18 mouse cellular contexts compared by ENCODE assay signal in the genomic region with DNA sequence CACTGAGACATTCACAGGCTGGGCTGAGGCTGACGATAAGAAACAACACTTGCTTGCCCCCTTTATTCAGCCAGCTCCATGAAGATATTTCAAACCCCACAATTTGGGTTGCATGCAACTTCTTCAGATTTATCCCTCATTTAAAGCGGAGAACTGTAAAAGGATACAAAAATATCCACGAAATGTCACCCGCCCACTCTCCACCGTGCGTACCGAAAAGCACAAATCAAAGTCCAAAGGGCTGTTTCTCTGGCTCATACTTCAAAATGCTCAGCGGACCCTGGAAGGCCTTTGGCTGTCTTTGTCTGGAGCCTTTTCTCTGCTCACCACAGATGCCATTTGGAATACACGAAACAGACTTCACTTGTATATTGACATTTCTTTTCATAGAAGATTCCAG. TPM values are rescaled to one million over a fixed set of nuclear protein-coding genes. Genes with fewer than 3 reads are reported as not detected.
DNase-seq lines count a peak whose midpoint lies in the region; ATAC-seq and TF ChIP-seq lines count a peak whose summit lies in the region.
"Had no signal": no experiment of that assay in that cellular context is flagged by ENCODE, and none has a peak within 500 bp of the region (broad histone marks: within the 10 kb centered on the region; RNA-seq: fewer than 3 reads in every experiment).

No protein-coding gene starts in this region.

- no peak overlapping the region for H3K27ac ChIP-seq in intestine, embryonic 15.5 days
- no peak overlapping the region for H3K27ac ChIP-seq in intestine, postnatal 0 days (ENCODE audit: low read depth, low read length)
- H3K27ac ChIP-seq in embryonic facial prominence, embryonic 10.5 days (replicated peaks), result peak overlapping the region; percentile 42
- H3K27ac ChIP-seq: embryonic facial prominence, embryonic 15.5 days; neural tube, embryonic 12.5 days had no signal

- no peak overlapping the region for H3K4me2 ChIP-seq in intestine, embryonic 15.5 days (replicated peaks)
- no peak overlapping the region for H3K4me2 ChIP-seq in intestine, postnatal 0 days (replicated peaks; ENCODE audit: low read depth)
- H3K4me2 ChIP-seq: embryonic facial prominence, embryonic 15.5 days; neural tube, embryonic 12.5 days had no signal

- WGBS in intestine, embryonic 15.5 days, result 62% methylated on average over 9 of the region's 9 CpGs
- WGBS in intestine, postnatal 0 days, result 41% methylated on average over 9 of the region's 9 CpGs
- WGBS in embryonic facial prominence, embryonic 10.5 days, result 65% methylated on average over 9 of the region's 9 CpGs

- peak; percentile 55 for ATAC-seq in intestine, embryonic 15.5 days
- ATAC-seq in intestine, postnatal 0 days, result no peak
- ATAC-seq: forebrain, embryonic 16.5 days; lung, postnatal 0 days had no signal

- TF ChIP-seq CTCF in intestine, postnatal 0 days (IDR thresholded peaks at IDR 0.05; ENCODE audit: low read depth), result no peak

- H3K4me3 ChIP-seq in intestine, embryonic 15.5 days (replicated peaks), result no peak overlapping the region
- no peak overlapping the region for H3K4me3 ChIP-seq in intestine, postnatal 0 days (ENCODE audit: low read depth, low read length)
- H3K4me3 ChIP-seq in embryonic facial prominence, embryonic 10.5 days, result no peak overlapping the region
- H3K4me3 ChIP-seq: embryonic facial prominence, embryonic 15.5 days; neural tube, embryonic 12.5 days had no signal

- intact Hi-C loops in left cerebral cortex, postnatal 14 days (cut with DNase I), result no loop called here

- H3K36me3 ChIP-seq in intestine, embryonic 15.5 days, result no peaks in the 10 kb centered on the region
- no peaks in the 10 kb centered on the region for H3K36me3 ChIP-seq in intestine, postnatal 0 days (ENCODE audit: control insufficient read depth, insufficient read depth)
- H3K36me3 ChIP-seq in embryonic facial prominence, embryonic 10.5 days (replicated peaks), result no peaks in the 10 kb centered on the region
- H3K36me3 ChIP-seq: embryonic facial prominence, embryonic 15.5 days; neural tube, embryonic 12.5 days had no signal

- H3K9me3 ChIP-seq in intestine, embryonic 15.5 days, result no peaks in the 10 kb centered on the region
- no peaks in the 10 kb centered on the region for H3K9me3 ChIP-seq in intestine, postnatal 0 days (ENCODE audit: control insufficient read depth)
- no peaks in the 10 kb centered on the region for H3K9me3 ChIP-seq in embryonic facial prominence, embryonic 10.5 days
- H3K9me3 ChIP-seq: embryonic facial prominence, embryonic 15.5 days had no signal

- 0 out of 2 replicates have a peak, but pooled peaks cover 3% of the 10 kb centered on the region for H3K4me1 ChIP-seq in intestine, embryonic 15.5 days (replicated peaks)
- H3K4me1 ChIP-seq in intestine, postnatal 0 days (replicated peaks; ENCODE audit: control insufficient read depth, insufficient read depth, low read length), result 0 out of 2 replicates have a peak, but pooled peaks cover 3% of the 10 kb centered on the region
- H3K4me1 ChIP-seq in embryonic facial prominence, embryonic 10.5 days, result peaks cover 16% of the 10 kb centered on the region

- H3K27me3 ChIP-seq in intestine, embryonic 15.5 days (replicated peaks), result no peaks in the 10 kb centered on the region
- no peaks in the 10 kb centered on the region for H3K27me3 ChIP-seq in intestine, postnatal 0 days (replicated peaks; ENCODE audit: control insufficient read depth, insufficient read depth, low read length)
- no peaks in the 10 kb centered on the region for H3K27me3 ChIP-seq in embryonic facial prominence, embryonic 10.5 days (replicated peaks; ENCODE audit: low read depth, poor library complexity, severe bottlenecking)
- H3K27me3 ChIP-seq: embryonic facial prominence, embryonic 15.5 days; neural tube, embryonic 12.5 days had no signal

- DNase-seq in embryonic facial prominence, embryonic 10.5 days (ENCODE audit: low spot score), result no peak
- peak; percentile 79 to 82 for DNase-seq in kidney, adult 8-10 months
- DNase-seq in left cerebral cortex, postnatal 14 days (ENCODE audit: low spot score in 2 of 2), result peak; percentile 31 to 47
- no peak for DNase-seq in thymus, postnatal 36 days
- no peak for DNase-seq in lung, postnatal 10 days
- DNase-seq: adrenal gland, postnatal 36 days; cerebellum, adult 18-20 months; heart, adult 18-20 months; heart, postnatal 10 days; liver; midbrain, embryonic 14.5 days; thymus, postnatal 25 days had no signal

- no peak overlapping the region for H3K9ac ChIP-seq in intestine, embryonic 15.5 days
- H3K9ac ChIP-seq in intestine, postnatal 0 days (ENCODE audit: low read depth, low read length), result no peak overlapping the region
- H3K9ac ChIP-seq: embryonic facial prominence, embryonic 15.5 days; neural tube, embryonic 12.5 days had no signal

RNA-seq across cellular contexts. Expression of gene Sestd1, which starts 42.8 kb away (rescaled TPM):
- 15.8 and 17.3 TPM in 2 replicates for polyA plus RNA-seq in intestine, embryonic 15.5 days (2015; fragmentation: Nextera tagmentation; extraction: Ambion mirVana)
- polyA plus RNA-seq in intestine, postnatal 0 days (2015; fragmentation: Nextera tagmentation; extraction: Ambion mirVana), result 10.8 and 11.2 TPM in 2 replicates
- polyA plus RNA-seq in embryonic facial prominence, embryonic 10.5 days (2016; fragmentation: Nextera tagmentation; extraction: Ambion mirVana), result 23.0 and 25.0 TPM in 2 replicates
- total RNA-seq in left cerebral cortex, postnatal 14 days (2021), result 100 to 1,000 TPM in 1 of 2 experiments, 10 to 100 TPM in 1; 92.9 to 102 TPM

Comparison
In these comparisons a context has a peak if more than half of its experiments do, and no peak if none do; other contexts are left out.
1. DNase-seq: peak in kidney, adult 8-10 months (2 of 2) and left cerebral cortex, postnatal 14 days (2 of 2); none in embryonic facial prominence, embryonic 10.5 days (single experiment), thymus, postnatal 36 days (0 of 2) and lung, postnatal 10 days (single experiment).